Mouse (Mus musculus): ENCODE data around the gene Col17a1. TPM values are rescaled to one million over a fixed set of nuclear protein-coding genes. Genes with fewer than 3 reads are reported as not detected.
A peak's percentile ranks its signal among the peaks of the same experiment; 100 is the strongest.

Col17a1 gene
- 0.25 and 0.64 TPM in 2 replicates for polyA plus RNA-seq (2014; fragmentation: Nextera tagmentation; extraction: Ambion mirVana)

- ATAC-seq (ENCODE audit: insufficient read depth, low FRiP score, low TSS enrichment) (no peak), DNase-seq (ENCODE audit: low spot score) (no peak)
- H3K4me3 ChIP-seq (ENCODE audit: low read depth, low read length) = no peak within 1 kb of the TSS
- no peaks in the 10 kb centered on the region for H3K9me3 ChIP-seq (ENCODE audit: control insufficient read depth, low read length)
- H3K27ac ChIP-seq (ENCODE audit: low read depth, low read length) = no peak within 1 kb of the TSS
- H3K4me1 ChIP-seq (ENCODE audit: control insufficient read depth, insufficient read depth, low read length) = no peaks in the 10 kb centered on the region
- no peaks in the 10 kb centered on the region for H3K27me3 ChIP-seq (ENCODE audit: control insufficient read depth, insufficient read depth, low read length)
- WGBS = 80% methylated on average over 6 of the region's 6 CpGs
- H3K4me2 ChIP-seq (ENCODE audit: low read depth) = no peak within 1 kb of the TSS
- no peak within 1 kb of the TSS for H3K9ac ChIP-seq (ENCODE audit: low read length)
- no peaks in the 10 kb centered on the region for H3K36me3 ChIP-seq (ENCODE audit: control insufficient read depth, insufficient read depth, low read length)
Measured at GRCm38 (mm10) chr19:47691994-47692393, at the start of gene Col17a1. TSS of gene Col17a1 (minus strand) at chr19:47692094.

GRCm38 (mm10) chr19:47731931-47732330 lies 40.0 kb upstream of the Col17a1 start:
- Histone ChIP-seq H3K4me1 (ENCODE audit: control insufficient read depth, insufficient read depth, low read length) (no peaks in the 10 kb centered on the region), H3K36me3 (ENCODE audit: control insufficient read depth, insufficient read depth, low read length) (peaks cover 4% of the 10 kb centered on the region; the same call in 1 of the 2 replicates), H3K27me3 (ENCODE audit: control insufficient read depth, insufficient read depth, low read length) (no peaks in the 10 kb centered on the region), H3K4me3 (ENCODE audit: low read depth, low read length) (peak overlapping the region; percentile 71), H3K9me3 (ENCODE audit: control insufficient read depth, low read length) (no peaks in the 10 kb centered on the region), H3K27ac (ENCODE audit: low read depth, low read length) (peak overlapping the region; percentile 88), H3K4me2 (ENCODE audit: low read depth) (peak overlapping the region; percentile 49), H3K9ac (ENCODE audit: low read length) (peak overlapping the region; percentile 81)
- peak; percentile 80 for DNase-seq (ENCODE audit: low spot score)
- WGBS = 2% methylated on average over 11 of the region's 15 CpGs
- no peak for ATAC-seq (ENCODE audit: insufficient read depth, low FRiP score, low TSS enrichment)

GRCm38 (mm10) chr19:47731071-47731881 lies 39.4 kb upstream of the Col17a1 start, which contains the start of gene Sfr1:
TSS of gene Sfr1 (plus strand) at chr19:47731682.
- Histone ChIP-seq H3K27me3 (ENCODE audit: control insufficient read depth, insufficient read depth, low read length) (no peaks in the 10 kb centered on the region), H3K9ac (ENCODE audit: low read length) (peak within 1 kb of the TSS; percentile 81), H3K9me3 (ENCODE audit: control insufficient read depth, low read length) (no peaks in the 10 kb centered on the region), H3K4me1 (ENCODE audit: control insufficient read depth, insufficient read depth, low read length) (no peaks in the 10 kb centered on the region), H3K36me3 (ENCODE audit: control insufficient read depth, insufficient read depth, low read length) (peaks cover 4% of the 10 kb centered on the region; the same call in 1 of the 2 replicates), H3K27ac (ENCODE audit: low read depth, low read length) (peak within 1 kb of the TSS; percentile 88), H3K4me3 (ENCODE audit: low read depth, low read length) (peak within 1 kb of the TSS; percentile 71), H3K4me2 (ENCODE audit: low read depth) (peak within 1 kb of the TSS; percentile 58)
- ATAC-seq (ENCODE audit: insufficient read depth, low FRiP score, low TSS enrichment) (peak; percentile 95), DNase-seq (ENCODE audit: low spot score) (peak; percentile 100)
- WGBS = under 1% methylated on average over 65 of the region's 72 CpGs

GRCm38 (mm10) chr19:47730691-47731070 lies 38.8 kb upstream of the Col17a1 start:
- H3K9ac ChIP-seq (ENCODE audit: low read length) = peak overlapping the region; percentile 55
- peak overlapping the region; percentile 71 for H3K4me3 ChIP-seq (ENCODE audit: low read depth, low read length)
- no peaks in the 10 kb centered on the region for H3K9me3 ChIP-seq (ENCODE audit: control insufficient read depth, low read length)
- peak overlapping the region; percentile 83 for H3K27ac ChIP-seq (ENCODE audit: low read depth, low read length)
- H3K4me2 ChIP-seq (ENCODE audit: low read depth) = peak overlapping the region; percentile 58
- peaks cover 4% of the 10 kb centered on the region; the same call in 1 of the 2 replicates for H3K36me3 ChIP-seq (ENCODE audit: control insufficient read depth, insufficient read depth, low read length)
- ATAC-seq (ENCODE audit: insufficient read depth, low FRiP score, low TSS enrichment) (peak; percentile 79), DNase-seq (ENCODE audit: low spot score) (peak; percentile 79)
- H3K4me1 ChIP-seq (ENCODE audit: control insufficient read depth, insufficient read depth, low read length) = no peaks in the 10 kb centered on the region
- 1% methylated on average over 12 of the region's 12 CpGs for whole genome bisulfite sequencing
- no peaks in the 10 kb centered on the region for H3K27me3 ChIP-seq (ENCODE audit: control insufficient read depth, insufficient read depth, low read length)

- no peak for ATAC-seq (ENCODE audit: insufficient read depth, low FRiP score, low TSS enrichment)
Measured at GRCm38 (mm10) chr19:47725643-47726140, 33.8 kb upstream of the Col17a1 start.

GRCm38 (mm10) chr19:47724903-47725302 lies 33.0 kb upstream of the Col17a1 start:
- ATAC-seq (ENCODE audit: insufficient read depth, low FRiP score, low TSS enrichment) (no peak), DNase-seq (ENCODE audit: low spot score) (no peak)
- WGBS = 79% methylated on average over 4 of the region's 4 CpGs
- Histone ChIP-seq H3K36me3 (ENCODE audit: control insufficient read depth, insufficient read depth, low read length) (no peaks in the 10 kb centered on the region), H3K9ac (ENCODE audit: low read length) (no peak overlapping the region), H3K4me3 (ENCODE audit: low read depth, low read length) (no peak overlapping the region), H3K27ac (ENCODE audit: low read depth, low read length) (no peak overlapping the region), H3K9me3 (ENCODE audit: control insufficient read depth, low read length) (no peaks in the 10 kb centered on the region), H3K27me3 (ENCODE audit: control insufficient read depth, insufficient read depth, low read length) (no peaks in the 10 kb centered on the region), H3K4me1 (ENCODE audit: control insufficient read depth, insufficient read depth, low read length) (no peaks in the 10 kb centered on the region), H3K4me2 (ENCODE audit: low read depth) (no peak overlapping the region)

More at GRCm38 (mm10) chr19:47725643-47726140, 33.8 kb upstream of the Col17a1 start:
- H3K9ac ChIP-seq (ENCODE audit: low read length) = no peak overlapping the region
- no peaks in the 10 kb centered on the region for H3K27me3 ChIP-seq (ENCODE audit: control insufficient read depth, insufficient read depth, low read length)
- no peak overlapping the region for H3K27ac ChIP-seq (ENCODE audit: low read depth, low read length)
- H3K4me2 ChIP-seq (ENCODE audit: low read depth) = no peak overlapping the region
- no peaks in the 10 kb centered on the region for H3K9me3 ChIP-seq (ENCODE audit: control insufficient read depth, low read length)
- no peak overlapping the region for H3K4me3 ChIP-seq (ENCODE audit: low read depth, low read length)
- H3K36me3 ChIP-seq (ENCODE audit: control insufficient read depth, insufficient read depth, low read length) = no peaks in the 10 kb centered on the region
- DNase-seq (ENCODE audit: low spot score) = no peak
- WGBS = 89% methylated on average over 7 of the region's 7 CpGs
- H3K4me1 ChIP-seq (ENCODE audit: control insufficient read depth, insufficient read depth, low read length) = no peaks in the 10 kb centered on the region

- Histone ChIP-seq H3K27ac (ENCODE audit: low read depth, low read length) (no peak overlapping the region), H3K9ac (ENCODE audit: low read length) (no peak overlapping the region), H3K27me3 (ENCODE audit: control insufficient read depth, insufficient read depth, low read length) (no peaks in the 10 kb centered on the region), H3K36me3 (ENCODE audit: control insufficient read depth, insufficient read depth, low read length) (no peaks in the 10 kb centered on the region), H3K9me3 (ENCODE audit: control insufficient read depth, low read length) (no peaks in the 10 kb centered on the region), H3K4me2 (ENCODE audit: low read depth) (no peak overlapping the region), H3K4me3 (ENCODE audit: low read depth, low read length) (no peak overlapping the region), H3K4me1 (ENCODE audit: control insufficient read depth, insufficient read depth, low read length) (no peaks in the 10 kb centered on the region)
- no peak for ATAC-seq (ENCODE audit: insufficient read depth, low FRiP score, low TSS enrichment)
- no peak for DNase-seq (ENCODE audit: low spot score)
- WGBS = 45% methylated on average over 6 of the region's 6 CpGs
Measured at GRCm38 (mm10) chr19:47722471-47722870, 30.6 kb upstream of the Col17a1 start.

- H3K4me3 ChIP-seq (ENCODE audit: low read depth, low read length) = no peak overlapping the region
- no peak for DNase-seq (ENCODE audit: low spot score)
- H3K36me3 ChIP-seq (ENCODE audit: control insufficient read depth, insufficient read depth, low read length) = no peaks in the 10 kb centered on the region
- H3K27me3 ChIP-seq (ENCODE audit: control insufficient read depth, insufficient read depth, low read length) = no peaks in the 10 kb centered on the region
- no peak overlapping the region for H3K27ac ChIP-seq (ENCODE audit: low read depth, low read length)
- ATAC-seq (ENCODE audit: insufficient read depth, low FRiP score, low TSS enrichment) = no peak
- 91% methylated on average over 3 of the region's 3 CpGs for WGBS
- H3K9me3 ChIP-seq (ENCODE audit: control insufficient read depth, low read length) = no peaks in the 10 kb centered on the region
- H3K4me2 ChIP-seq (ENCODE audit: low read depth) = no peak overlapping the region
- no peaks in the 10 kb centered on the region for H3K4me1 ChIP-seq (ENCODE audit: control insufficient read depth, insufficient read depth, low read length)
- H3K9ac ChIP-seq (ENCODE audit: low read length) = no peak overlapping the region
Measured at GRCm38 (mm10) chr19:47719147-47719546, 27.3 kb upstream of the Col17a1 start.

GRCm38 (mm10) chr19:47716144-47716543 lies 24.2 kb upstream of the Col17a1 start:
- no peak overlapping the region for H3K9ac ChIP-seq (ENCODE audit: low read length)
- no peak for DNase-seq (ENCODE audit: low spot score)
- no peaks in the 10 kb centered on the region for H3K4me1 ChIP-seq (ENCODE audit: control insufficient read depth, insufficient read depth, low read length)
- H3K9me3 ChIP-seq (ENCODE audit: control insufficient read depth, low read length) = no peaks in the 10 kb centered on the region
- no peaks in the 10 kb centered on the region for H3K36me3 ChIP-seq (ENCODE audit: control insufficient read depth, insufficient read depth, low read length)
- no peak for ATAC-seq (ENCODE audit: insufficient read depth, low FRiP score, low TSS enrichment)
- WGBS = 65% methylated on average over 2 of the region's 2 CpGs
- no peak overlapping the region for H3K4me3 ChIP-seq (ENCODE audit: low read depth, low read length)
- H3K4me2 ChIP-seq (ENCODE audit: low read depth) = no peak overlapping the region
- H3K27ac ChIP-seq (ENCODE audit: low read depth, low read length) = no peak overlapping the region
- no peaks in the 10 kb centered on the region for H3K27me3 ChIP-seq (ENCODE audit: control insufficient read depth, insufficient read depth, low read length)

Data from neural tube, embryonic 11.5 days (tissue).